Mouse (Mus musculus): Measurements from ENCODE around the gene Acsl1. TPM values are rescaled to one million over a fixed set of nuclear protein-coding genes. Genes with fewer than 3 reads are reported as not detected.

Gene Acsl1
- total and polyA plus RNA-seq, 3 experiments: 26.2 to 33.9 TPM; not detected in 1

- Histone ChIP-seq H3K9me3 (replicated peaks; ENCODE audit: insufficient read depth, low read length) (no peaks in the 10 kb centered on the region), H3K9ac (ENCODE audit: control insufficient read depth, low read depth, low read length, poor library complexity, severe bottlenecking) (no peak overlapping the region; the same call in 1 of the 2 replicates), H3K27ac (ENCODE audit: control insufficient read depth, low read depth, low read length) (peak overlapping the region; percentile 78), H3K79me2 (ENCODE audit: control insufficient read depth, insufficient read depth, low read length, poor library complexity) (peaks cover 52% of the 10 kb centered on the region), H3K27me3 (ENCODE audit: control insufficient read depth in 1 of 2, insufficient read depth in 2 of 2, low read length in 2 of 2) (no peaks in the 10 kb centered on the region), H3K36me3 (ENCODE audit: control insufficient read depth in 1 of 2, insufficient read depth in 2 of 2, low read length in 2 of 2) (peaks cover 1 to 31% of the 10 kb centered on the region in 2 experiments; a peak in 2 of 4 replicates), H3K4me1 (ENCODE audit: control insufficient read depth in 1 of 2, insufficient read depth in 2 of 2, low read length in 2 of 2) (peaks cover 26 to 28% of the 10 kb centered on the region in 2 experiments), H3K4me3 (ENCODE audit: control insufficient read depth in 1 of 2, insufficient read depth in 1 of 2, low read depth in 2 of 2, low read length in 2 of 2) (no peak overlapping the region)
- TF ChIP-seq MXI1 (IDR thresholded peaks at IDR 0.05; ENCODE audit: low read depth, low read length): no peak
- no peak for TF ChIP-seq MYB (IDR thresholded peaks at IDR 0.05; ENCODE audit: low read depth, low read length)
- TF ChIP-seq ELF1 (IDR thresholded peaks at IDR 0.05; ENCODE audit: low read depth, low read length): no peak
- no peak for TF ChIP-seq ZKSCAN1 (IDR thresholded peaks at IDR 0.05; ENCODE audit: low read depth, low read length)
- TF ChIP-seq HCFC1 (IDR thresholded peaks at IDR 0.05; ENCODE audit: low read depth, low read length): no peak
- no peak for TF ChIP-seq CTCF (IDR thresholded peaks at IDR 0.05 in 2 of 3, conservative IDR thresholded peaks at IDR 0.05 in 1 of 3; ENCODE audit: control insufficient read depth in 1 of 3, insufficient read depth in 1 of 3, low read depth in 2 of 3, low read length in 3 of 3, poor library complexity in 1 of 3, severe bottlenecking in 1 of 3)
- no peak for TF ChIP-seq MAX (IDR thresholded peaks at IDR 0.05; ENCODE audit: low read length)
- no peak for TF ChIP-seq RCOR1 (IDR thresholded peaks at IDR 0.05; ENCODE audit: low read depth, low read length)
- TF ChIP-seq MAFK (IDR thresholded peaks at IDR 0.05; ENCODE audit: borderline replicate concordance, low read depth, low read length): no peak
- TF ChIP-seq POLR2A (IDR thresholded peaks at IDR 0.05; ENCODE audit: control insufficient read depth in 1 of 2, insufficient read depth in 1 of 2, low read depth in 1 of 2, low read length in 2 of 2, poor library complexity in 1 of 2): no peak
- TF ChIP-seq UBTF (IDR thresholded peaks at IDR 0.05; ENCODE audit: borderline replicate concordance, insufficient read depth, low read depth, low read length): no peak
- no peak for TF ChIP-seq MYC (IDR thresholded peaks at IDR 0.05; ENCODE audit: low read depth, low read length)
- TF ChIP-seq ZC3H11A (IDR thresholded peaks at IDR 0.05; ENCODE audit: low read depth, low read length): no peak
- no peak for TF ChIP-seq CHD2 (IDR thresholded peaks at IDR 0.05; ENCODE audit: low read length)
- TF ChIP-seq TBP (IDR thresholded peaks at IDR 0.05; ENCODE audit: low read depth, low read length): no peak
- TF ChIP-seq NELFE (IDR thresholded peaks at IDR 0.05; ENCODE audit: low read depth, low read length): no peak
- TF ChIP-seq KAT2A (conservative IDR thresholded peaks at IDR 0.05; ENCODE audit: low read depth, low read length): no peak
- no peak for TF ChIP-seq RAD21 (IDR thresholded peaks at IDR 0.05; ENCODE audit: low read depth, low read length)
- TF ChIP-seq ETS1 (IDR thresholded peaks at IDR 0.05; ENCODE audit: low read depth, low read length): no peak
- no peak for TF ChIP-seq SIN3A (IDR thresholded peaks at IDR 0.05; ENCODE audit: low read length)
- no peak for DNase-seq (ENCODE audit: low read depth, low spot score)
These were observed 4.6 kb downstream of the Acsl1 start for GRCm38 (mm10) chr8:46475404-46475803.

- Histone ChIP-seq H3K9me3 (replicated peaks; ENCODE audit: insufficient read depth, low read length) (no peaks in the 10 kb centered on the region), H3K4me1 (ENCODE audit: control insufficient read depth in 1 of 2, insufficient read depth in 2 of 2, low read length in 2 of 2) (peaks cover 26 to 27% of the 10 kb centered on the region in 2 experiments), H3K27me3 (ENCODE audit: control insufficient read depth in 1 of 2, insufficient read depth in 2 of 2, low read length in 2 of 2) (no peaks in the 10 kb centered on the region), H3K4me3 (ENCODE audit: control insufficient read depth in 1 of 2, insufficient read depth in 1 of 2, low read depth in 2 of 2, low read length in 2 of 2) (no peak overlapping the region), H3K9ac (ENCODE audit: control insufficient read depth, low read depth, low read length, poor library complexity, severe bottlenecking) (no peak overlapping the region), H3K27ac (ENCODE audit: control insufficient read depth, low read depth, low read length) (peak overlapping the region; percentile 78; the same call in 1 of the 2 replicates), H3K36me3 (ENCODE audit: control insufficient read depth in 1 of 2, insufficient read depth in 2 of 2, low read length in 2 of 2) (peaks cover 1 to 31% of the 10 kb centered on the region in 2 experiments; a peak in 2 of 4 replicates), H3K79me2 (ENCODE audit: control insufficient read depth, insufficient read depth, low read length, poor library complexity) (peaks cover 52% of the 10 kb centered on the region)
- peak; percentile 31 for DNase-seq (ENCODE audit: low read depth, low spot score)
- 0 out of 4 replicates have a peak, but pooled peaks of 1 of the 2 experiments have one; percentile 6 for TF ChIP-seq EP300 (IDR thresholded peaks at IDR 0.05; ENCODE audit: low read depth in 1 of 2, low read length in 2 of 2)
- no peak for TF ChIP-seq MAZ (IDR thresholded peaks at IDR 0.05; ENCODE audit: low read depth, low read length)
These were observed 5.1 kb downstream of the Acsl1 start for GRCm38 (mm10) chr8:46475942-46476341.
